Mouse (Mus musculus) midbrain, embryonic 10.5 days (tissue): ENCODE measurements around the gene Trim66. TPM values are rescaled to one million over a fixed set of nuclear protein-coding genes. Genes with fewer than 3 reads are reported as not detected.

Source experiments
- DNase-seq: peaks from one replicate; pipeline ENCODE4 v3.0.0-alpha.2; 2017; ENCODE audit warnings: low spot score
- H3K27ac ChIP-seq: fragments of 300-500 bp; sonication (generic); replicated peaks from 2 replicates; pipeline ENCODE4 v1.5.1; 2016; ENCODE audit warnings: mild to moderate bottlenecking
- H3K27me3 ChIP-seq: fragments of 300-500 bp; sonication (generic); 2 replicates; pipeline ENCODE4 v1.6.1; 2016; ENCODE audit warnings: low read depth, mild to moderate bottlenecking; ENCODE audit not compliant: poor library complexity, severe bottlenecking
- H3K36me3 ChIP-seq: fragments of 300-500 bp; sonication (generic); 2 replicates; pipeline ENCODE4 v1.6.1; 2016; ENCODE audit warnings: mild to moderate bottlenecking, moderate library complexity
- H3K4me1 ChIP-seq: fragments of 300-500 bp; sonication (generic); 2 replicates; pipeline ENCODE4 v1.6.1; 2016
- H3K4me3 ChIP-seq: fragments of 300-500 bp; sonication (generic); 2 replicates; pipeline ENCODE4 v1.5.1; 2016; ENCODE audit warnings: mild to moderate bottlenecking, moderate library complexity
- H3K9me3 ChIP-seq: fragments of 300-500 bp; sonication (generic); replicated peaks from 2 replicates; pipeline ENCODE4 v1.6.1; 2016; ENCODE audit warnings: mild to moderate bottlenecking
- WGBS: fragments of 180-500 bp; shearing (Covaris S2); methylation state at CpG from one replicate; pipeline ENCODE4 v1.1.7; 2016; 5-methylcytosine and 5-hydroxymethylcytosine counted together
- polyA plus RNA-seq: library from polyadenylated mRNA; unstranded; fragments of >200 nt; fragmentation: Nextera tagmentation; extraction: Ambion mirVana; gene quantifications from 2 replicates; pipeline ENCODE4 v1.2.1, GENCODE M21; 2016

Trim66 gene
- polyA plus RNA-seq, 1 experiment from 2014 or later: 0.09 TPM

DNA sequence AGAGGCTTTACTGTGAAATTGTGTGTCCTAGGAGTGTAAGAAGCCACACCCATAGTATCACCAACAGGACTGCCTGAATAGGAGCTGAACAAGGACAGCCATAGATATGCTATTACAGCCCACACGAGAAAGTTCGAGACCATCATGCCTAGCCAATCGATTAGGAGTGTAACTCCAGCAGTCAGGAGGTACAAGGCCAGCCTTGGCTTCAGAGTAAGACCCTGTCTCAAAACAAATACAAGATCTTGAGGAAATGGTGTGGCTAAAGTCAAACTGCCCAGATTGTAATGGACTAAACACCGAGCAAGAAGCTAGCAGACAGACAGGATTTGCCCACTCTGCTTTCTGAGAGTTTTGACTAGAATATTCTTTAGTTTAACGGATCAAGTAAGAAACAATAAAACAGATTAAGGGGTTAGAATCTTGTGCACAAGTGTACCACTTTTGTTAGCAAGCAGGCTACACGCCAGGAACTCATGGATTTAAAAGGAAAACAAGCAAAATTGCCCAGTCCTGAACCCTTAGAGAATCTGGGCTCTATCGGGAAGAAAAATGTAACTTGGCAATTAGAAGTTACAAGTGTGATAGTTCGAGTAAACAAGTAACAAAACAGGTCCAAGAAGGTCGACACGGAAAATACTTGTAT, 10.2 kb upstream of the Trim66 start:
- Histone ChIP-seq H3K36me3 (peaks cover 34% of the 10 kb centered on the region), H3K9me3 (no peaks in the 10 kb centered on the region), H3K4me1 (peaks cover 39% of the 10 kb centered on the region), H3K27me3 (no peaks in the 10 kb centered on the region), H3K4me3 (peak overlapping the region; percentile 97), H3K27ac (peak overlapping the region; percentile 98)
- no peak for DNase-seq
- WGBS: 25% methylated on average over 10 of the region's 10 CpGs

DNA sequence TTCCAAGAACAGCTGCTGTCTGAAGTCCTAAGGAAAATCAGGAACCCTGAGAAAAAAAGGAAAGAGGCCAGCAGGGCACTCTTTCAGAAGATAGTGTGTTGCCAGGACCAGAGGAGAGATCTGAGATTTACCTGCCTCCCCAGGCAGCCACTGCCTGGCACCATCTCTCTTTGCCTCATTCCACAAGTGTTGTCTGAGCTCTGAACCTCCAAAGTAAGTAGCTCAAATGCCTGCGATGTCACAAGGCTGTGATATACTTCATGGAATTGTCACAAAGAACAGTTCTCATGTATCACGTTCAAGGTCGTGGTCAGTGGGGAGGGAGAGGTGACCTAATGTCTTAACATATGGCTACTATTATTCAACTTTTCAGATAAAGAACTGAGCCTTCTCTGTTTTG, 8.6 kb upstream of the Trim66 start:
- 93% methylated on average over 3 of the region's 3 CpGs for WGBS
- Histone ChIP-seq H3K27me3 (no peaks in the 10 kb centered on the region), H3K9me3 (no peaks in the 10 kb centered on the region), H3K4me1 (peaks cover 31% of the 10 kb centered on the region), H3K27ac (no peak overlapping the region), H3K4me3 (no peak overlapping the region), H3K36me3 (peaks cover 17% of the 10 kb centered on the region)
- DNase-seq: no peak

- H3K27ac ChIP-seq: no peak overlapping the region
- no peaks in the 10 kb centered on the region for H3K9me3 ChIP-seq
- H3K27me3 ChIP-seq: no peaks in the 10 kb centered on the region
- no peak for DNase-seq
- no peak overlapping the region for H3K4me3 ChIP-seq
- H3K4me1 ChIP-seq: peaks cover 14% of the 10 kb centered on the region
- H3K36me3 ChIP-seq: no peaks in the 10 kb centered on the region
- 89% methylated on average over 3 of the region's 3 CpGs for WGBS
These were observed 3.9 kb upstream of the Trim66 start for GRCm38 (mm10) chr7:109511838-109512237.

GRCm38 (mm10) chr7:109510799-109511198, 2.9 kb upstream of the Trim66 start:
- H3K36me3 ChIP-seq: no peaks in the 10 kb centered on the region
- 77% methylated on average over 2 of the region's 2 CpGs for WGBS

DNA sequence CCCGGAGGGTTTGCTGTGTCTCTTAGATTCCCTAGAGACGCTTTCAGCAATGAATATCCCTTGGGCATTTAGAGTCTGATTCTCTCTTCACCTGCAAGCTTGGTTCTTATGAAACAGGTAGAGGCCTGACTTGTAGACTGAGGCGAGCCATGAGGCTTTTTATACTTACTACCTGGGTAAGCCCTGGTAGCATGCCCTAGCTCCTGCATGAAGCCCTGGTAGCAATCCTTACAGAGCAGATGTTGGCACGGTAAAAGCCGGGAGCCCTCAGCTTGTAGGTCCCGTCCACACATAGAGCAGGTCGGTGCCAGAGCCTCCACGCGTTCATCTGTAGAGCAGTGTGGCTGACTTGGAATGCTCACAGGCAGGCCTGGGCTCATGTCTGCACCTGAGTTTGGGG, 362 bp downstream of the Trim66 start:
- WGBS: 34% methylated on average over 9 of the region's 9 CpGs
- Histone ChIP-seq H3K27ac (peak overlapping the region; percentile 61), H3K27me3 (no peaks in the 10 kb centered on the region), H3K36me3 (no peaks in the 10 kb centered on the region), H3K9me3 (no peaks in the 10 kb centered on the region), H3K4me3 (peak overlapping the region; percentile 24; the same call in 1 of the 2 replicates), H3K4me1 (peaks cover 14% of the 10 kb centered on the region)
- no peak for DNase-seq

More at GRCm38 (mm10) chr7:109510799-109511198, 2.9 kb upstream of the Trim66 start:
- no peaks in the 10 kb centered on the region for H3K27me3 ChIP-seq
- no peak overlapping the region for H3K4me3 ChIP-seq
- no peak for DNase-seq
- no peak overlapping the region for H3K27ac ChIP-seq
- no peaks in the 10 kb centered on the region for H3K9me3 ChIP-seq
- peaks cover 18% of the 10 kb centered on the region for H3K4me1 ChIP-seq

- 4% methylated on average over 8 of the region's 8 CpGs for WGBS
These were observed 815 bp downstream of the Trim66 start for GRCm38 (mm10) chr7:109507119-109507518.

DNA sequence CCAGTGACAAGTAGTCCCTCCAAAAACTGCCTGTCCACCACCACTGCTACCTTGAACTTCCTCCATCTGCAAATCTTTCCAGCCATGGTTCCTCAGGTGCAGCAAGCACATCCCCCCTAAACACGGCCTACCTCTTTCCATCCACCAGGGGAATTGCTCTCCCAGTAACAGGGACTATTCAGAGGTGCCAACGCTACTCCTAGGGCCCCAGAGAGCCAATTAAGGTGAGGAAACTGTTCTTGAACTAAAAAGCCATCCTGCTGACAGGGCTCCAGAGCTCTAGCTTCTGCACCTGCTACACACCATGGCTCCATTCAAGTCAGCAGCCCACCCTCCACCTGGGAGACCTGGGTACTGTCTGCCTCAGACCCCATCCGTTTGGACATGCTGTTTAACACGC, 10.4 kb downstream of the Trim66 start:
- Histone ChIP-seq H3K27me3 (peaks cover 24% of the 10 kb centered on the region), H3K36me3 (no peaks in the 10 kb centered on the region), H3K27ac (no peak overlapping the region), H3K4me3 (no peak overlapping the region), H3K9me3 (no peaks in the 10 kb centered on the region), H3K4me1 (peaks cover 25% of the 10 kb centered on the region)
- no peak for DNase-seq
- 66% methylated on average over 4 of the region's 4 CpGs for WGBS

More at GRCm38 (mm10) chr7:109507119-109507518, 815 bp downstream of the Trim66 start:
- H3K9me3 ChIP-seq: no peaks in the 10 kb centered on the region
- H3K36me3 ChIP-seq: no peaks in the 10 kb centered on the region
- peak overlapping the region; percentile 24; the same call in 1 of the 2 replicates for H3K4me3 ChIP-seq
- no peaks in the 10 kb centered on the region for H3K27me3 ChIP-seq
- peak overlapping the region; percentile 61 for H3K27ac ChIP-seq
- H3K4me1 ChIP-seq: peaks cover 14% of the 10 kb centered on the region
- peak; percentile 61 for DNase-seq

DNA sequence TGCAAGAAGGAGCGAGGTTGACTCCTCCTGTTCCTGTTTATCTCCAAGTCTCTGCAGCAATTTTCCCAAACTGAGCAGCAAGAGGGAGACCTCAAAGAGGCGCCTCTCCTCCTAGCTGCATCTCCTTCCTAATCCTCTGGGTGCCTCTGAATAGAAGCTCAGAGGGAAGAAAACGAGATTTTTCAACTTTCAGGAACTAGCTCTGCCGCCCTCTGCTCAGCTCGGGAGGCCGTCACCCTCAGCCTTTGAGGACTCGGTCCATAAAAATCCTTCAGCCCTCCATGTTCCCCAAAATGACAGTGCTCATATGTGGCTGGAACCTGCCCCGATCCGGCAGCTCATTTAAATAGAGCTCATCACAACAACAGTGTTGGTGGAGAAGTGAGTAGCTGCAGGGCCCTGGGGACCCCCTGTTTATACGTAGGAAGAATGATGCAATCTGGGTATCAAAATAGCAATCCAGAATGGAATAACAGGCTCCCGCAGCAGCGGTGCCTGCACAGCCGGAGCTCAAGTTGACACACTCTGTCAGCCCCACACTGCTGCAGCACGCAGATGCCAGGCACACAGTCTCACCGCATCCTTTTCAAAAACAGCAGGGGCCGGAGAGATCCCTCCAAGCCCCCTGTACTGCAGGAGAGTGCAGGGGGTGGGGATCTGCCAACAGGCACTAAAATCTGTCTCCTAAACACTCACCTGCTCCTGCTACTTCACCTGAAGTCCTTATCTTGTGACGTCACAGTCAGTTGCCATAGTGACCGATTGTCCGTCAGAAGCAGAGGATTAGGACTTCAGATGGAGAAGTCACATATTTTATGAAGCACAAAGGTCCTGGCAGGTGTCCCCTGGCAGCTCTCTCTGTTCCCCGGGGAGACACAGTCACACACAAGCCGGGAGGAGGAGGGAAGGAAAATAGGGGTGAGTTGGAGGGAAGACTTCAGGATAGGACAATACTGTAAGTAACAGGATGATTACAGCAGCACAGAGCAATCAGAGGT, 14.3 kb downstream of the Trim66 start:
- H3K36me3 ChIP-seq: no peaks in the 10 kb centered on the region
- no peaks in the 10 kb centered on the region for H3K9me3 ChIP-seq
- peak overlapping the region; percentile 48 for H3K4me3 ChIP-seq
- peak; percentile 30 for DNase-seq
- 8% methylated on average over 21 of the region's 21 CpGs for WGBS
- H3K4me1 ChIP-seq: peaks cover 25% of the 10 kb centered on the region
- peak overlapping the region; percentile 55; the same call in 1 of the 2 replicates for H3K27ac ChIP-seq
- peaks cover 37% of the 10 kb centered on the region for H3K27me3 ChIP-seq

DNA sequence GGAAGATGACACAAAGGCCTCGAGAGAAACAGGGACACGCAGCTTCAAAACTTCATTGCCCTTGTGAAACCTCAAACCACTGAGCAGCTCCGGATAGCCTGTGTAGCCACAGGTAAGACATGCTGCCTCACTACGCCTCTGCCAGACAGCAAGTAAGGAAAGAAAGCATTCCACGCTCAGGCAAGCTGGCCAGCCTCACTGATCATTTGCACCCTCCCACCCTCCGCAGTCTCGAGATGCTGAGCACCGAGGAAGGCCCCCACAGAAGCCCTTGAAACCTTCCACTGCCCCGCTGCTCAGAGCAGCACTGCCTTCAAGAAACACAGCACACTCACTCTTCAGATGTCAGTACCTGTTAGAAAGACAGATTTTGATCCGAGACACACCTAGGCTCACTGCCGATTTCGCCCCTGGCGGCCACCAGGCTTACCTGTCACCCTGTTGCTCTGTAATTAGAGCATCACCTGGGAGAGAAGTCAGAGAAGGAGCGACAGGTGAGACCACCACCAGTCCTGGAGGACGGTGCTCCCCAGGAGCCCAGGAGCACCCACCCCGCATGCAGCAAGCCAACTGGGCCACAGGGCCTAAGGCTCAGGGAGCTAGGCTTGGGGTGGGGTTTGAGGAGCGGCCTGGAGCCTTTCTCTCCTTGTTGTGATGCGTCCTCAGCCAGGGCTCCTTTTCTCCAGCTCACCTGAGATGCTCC, 15.2 kb downstream of the Trim66 start:
- DNase-seq: no peak
- Histone ChIP-seq H3K9me3 (no peaks in the 10 kb centered on the region), H3K4me3 (peak overlapping the region; percentile 48; the same call in 1 of the 2 replicates), H3K27me3 (peaks cover 37% of the 10 kb centered on the region), H3K4me1 (peaks cover 22% of the 10 kb centered on the region), H3K27ac (no peak overlapping the region), H3K36me3 (no peaks in the 10 kb centered on the region)
- WGBS: 53% methylated on average over 18 of the region's 18 CpGs

- Histone ChIP-seq H3K36me3 (no peaks in the 10 kb centered on the region), H3K27ac (0 out of 2 replicates have a peak overlapping the region, but pooled peaks have one; percentile 9), H3K9me3 (no peaks in the 10 kb centered on the region), H3K27me3 (no peaks in the 10 kb centered on the region), H3K4me3 (no peak overlapping the region), H3K4me1 (peaks cover 8% of the 10 kb centered on the region)
- DNase-seq: no peak
- 71% methylated on average over 5 of the region's 5 CpGs for WGBS
These were observed 23.7 kb downstream of the Trim66 start for GRCm38 (mm10) chr7:109484221-109484620.

DNA sequence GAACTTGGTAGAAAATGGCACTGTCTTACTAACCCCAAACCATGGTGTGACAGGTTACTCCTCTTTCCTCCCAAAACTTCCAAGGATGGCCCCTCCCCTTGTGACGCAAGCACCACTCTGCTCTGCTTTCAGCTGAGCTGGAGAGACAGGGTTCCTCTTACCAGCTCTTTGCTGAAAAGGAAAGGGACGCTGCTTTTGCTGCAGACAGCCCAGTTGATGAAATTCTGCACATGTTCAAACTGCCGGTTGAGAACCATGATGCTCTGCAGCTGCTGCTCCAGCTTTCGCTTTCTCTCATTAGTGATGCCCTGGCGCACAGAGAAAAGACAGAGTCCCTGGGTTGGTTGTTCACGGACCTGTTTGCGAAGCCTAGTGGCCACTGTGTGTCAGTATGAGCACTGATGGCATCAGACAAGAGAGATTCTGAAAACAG, 27.2 kb downstream of the Trim66 start:
- Histone ChIP-seq H3K4me3 (peak overlapping the region; percentile 37), H3K4me1 (peaks cover 8% of the 10 kb centered on the region), H3K27me3 (no peaks in the 10 kb centered on the region), H3K9me3 (no peaks in the 10 kb centered on the region), H3K27ac (peak overlapping the region; percentile 49; the same call in 1 of the 2 replicates), H3K36me3 (no peaks in the 10 kb centered on the region)
- peak; percentile 26 for DNase-seq
- WGBS: 29% methylated on average over 7 of the region's 7 CpGs

DNA sequence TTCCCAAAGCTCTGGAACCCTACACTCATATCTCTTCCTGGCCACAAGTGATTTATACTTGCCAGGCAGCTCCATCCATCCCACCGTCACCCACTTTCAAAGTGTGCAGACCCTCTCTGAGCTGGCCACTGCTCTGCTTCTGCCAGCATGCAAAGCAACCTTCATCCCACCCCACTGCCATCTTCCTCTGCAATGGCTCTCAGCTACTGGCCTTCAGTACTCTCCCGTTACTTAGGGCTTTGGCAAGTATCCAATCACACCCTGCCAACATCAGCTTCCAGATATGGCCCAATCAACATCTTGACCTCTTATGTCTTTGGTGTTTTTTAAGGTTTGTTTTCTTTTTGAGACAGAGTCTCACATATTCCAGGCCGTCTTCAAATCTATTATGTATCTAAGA, 30.0 kb downstream of the Trim66 start:
- no peak for DNase-seq
- peaks cover 4% of the 10 kb centered on the region; the same call in 1 of the 2 replicates for H3K4me1 ChIP-seq
- no peaks in the 10 kb centered on the region for H3K36me3 ChIP-seq
- H3K4me3 ChIP-seq: no peak overlapping the region
- H3K9me3 ChIP-seq: no peaks in the 10 kb centered on the region
- WGBS: 90% methylated on average over 3 of the region's 3 CpGs
- H3K27ac ChIP-seq: no peak overlapping the region
- H3K27me3 ChIP-seq: no peaks in the 10 kb centered on the region
